Mouse (Mus musculus) effector memory CD4-positive, alpha-beta T cell, adult 5 months (primary cell): ENCODE measurements around the gene Aif1l. TPM values are rescaled to one million over a fixed set of nuclear protein-coding genes. Genes with fewer than 3 reads are reported as not detected.

Experiments
- polyA plus RNA-seq: library from polyadenylated mRNA; unstranded; fragments of 100-300 nt; shearing (Covaris generic); gene quantifications from one replicate; pipeline ENCODE4 v1.2.1, GENCODE M21; 2017

Aif1l gene
- 0.75 TPM for polyA plus RNA-seq

GRCm38 (mm10) chr2:31950058-31950871 is at the start of gene Aif1l:
Gene Aif1l (plus strand): TSS chr2:31950139.

DNA sequence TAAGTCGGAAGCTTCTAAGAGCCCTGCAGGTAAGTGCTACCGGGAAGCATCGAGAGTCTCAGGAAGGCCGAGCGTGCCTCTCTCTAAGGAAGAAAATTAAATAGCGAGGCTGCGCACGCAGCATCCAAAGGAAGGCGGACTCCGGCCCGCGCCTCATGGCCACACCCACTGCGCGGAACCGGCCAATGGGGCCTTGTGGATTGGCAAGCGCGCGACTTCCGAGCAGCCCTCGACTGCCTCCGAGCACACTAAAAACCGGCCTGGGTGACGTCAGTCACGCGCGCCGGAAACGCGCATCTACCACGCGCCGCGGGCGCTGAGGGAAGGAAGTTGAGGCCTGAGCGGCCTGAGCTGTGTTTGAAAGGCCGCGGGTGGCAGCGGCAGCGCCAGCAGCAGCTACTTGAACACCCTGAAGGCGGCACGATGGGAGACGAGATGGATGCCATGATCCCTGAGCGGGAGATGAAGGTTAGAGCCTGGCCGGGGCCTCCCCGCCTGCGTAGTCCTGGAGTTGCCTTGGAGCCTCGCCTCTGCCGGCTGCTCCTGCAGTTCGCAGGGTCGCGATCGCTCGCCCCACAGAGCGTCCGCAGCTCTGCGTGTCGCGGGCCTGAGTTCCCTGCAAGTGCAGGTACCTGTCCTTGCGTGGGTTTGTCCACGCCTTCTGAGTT is 24.3 kb downstream of the Aif1l start, which contains the start of gene Nup214:
Gene Nup214 (plus strand): TSS at position 296 of the 668 bp plus-strand sequence.

Other genes with a start within 250 kb of the Aif1l start
- 4.0 TPM for gene Qrfp, start 139.6 kb upstream of the Aif1l start, polyA plus RNA-seq
- 0.39 TPM for gene Fibcd1, start 104.1 kb upstream of the Aif1l start, polyA plus RNA-seq
- not detected for gene Lamc3, start 62.8 kb upstream of the Aif1l start, polyA plus RNA-seq
- 73.5 TPM for gene Nup214, start 24.3 kb downstream of the Aif1l start, polyA plus RNA-seq
- gene Fam78a, start 134.7 kb downstream of the Aif1l start, polyA plus RNA-seq: 17.8 TPM
- gene Plpp7, start 145.4 kb downstream of the Aif1l start, polyA plus RNA-seq: not detected
- gene Prrc2b, start 200.9 kb downstream of the Aif1l start, polyA plus RNA-seq: 69.4 TPM